Mouse (Mus musculus): ENCODE measurements at regions not wholly inside any gene's neighbourhood (a gene's known extent, or its start where the extent isn't known, plus 50 kb on each side); places are given as distances from the start of the nearest gene placed in this dataset.

DNA sequence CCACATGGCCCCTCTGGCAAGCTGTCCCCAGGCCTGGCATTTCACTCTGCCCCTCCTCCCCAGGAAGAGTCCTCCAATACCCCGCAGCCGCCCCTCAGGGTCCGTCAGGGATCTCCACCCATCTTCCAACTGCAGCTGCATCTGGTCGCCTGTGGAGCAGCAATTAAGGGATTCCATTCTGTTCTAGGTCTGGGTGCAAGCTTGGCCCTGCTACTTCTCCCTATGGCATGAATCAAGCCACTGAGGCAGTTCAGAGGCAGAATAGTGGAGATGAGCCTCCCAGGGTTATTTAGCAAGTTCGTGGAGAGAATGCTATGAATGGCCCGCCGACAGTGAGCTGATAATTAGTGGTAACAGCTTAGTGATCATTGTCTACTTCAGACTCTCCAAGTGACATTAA, 275.7 kb upstream of the Irx3 start:
- TF ChIP-seq CTCF (IDR thresholded peaks at IDR 0.05; ENCODE audit: low read depth, low read length) (no peak), TAL1 (conservative IDR thresholded peaks at IDR 0.05; ENCODE audit: low read depth, low read length) (no peak)
